Mouse (Mus musculus): ENCODE results near the gene Lrig2.
"Not testable (repeated sequence)": the region's sequence is repeated elsewhere in the genome, so short reads cannot be mapped to it uniquely, and the experiment has no call there.

GRCm38 (mm10) chr3:104427354-104427753 is 84.4 kb downstream of the Lrig2 start:
- TF ChIP-seq CTCF (IDR thresholded peaks at IDR 0.05; ENCODE audit: low read depth, low read length); POLR2A (IDR thresholded peaks at IDR 0.05; ENCODE audit: extremely low read depth, insufficient read depth, low read length): not testable (repeated sequence)
